Mouse (Mus musculus): Measurements from ENCODE around the gene Gm42906.

DNA sequence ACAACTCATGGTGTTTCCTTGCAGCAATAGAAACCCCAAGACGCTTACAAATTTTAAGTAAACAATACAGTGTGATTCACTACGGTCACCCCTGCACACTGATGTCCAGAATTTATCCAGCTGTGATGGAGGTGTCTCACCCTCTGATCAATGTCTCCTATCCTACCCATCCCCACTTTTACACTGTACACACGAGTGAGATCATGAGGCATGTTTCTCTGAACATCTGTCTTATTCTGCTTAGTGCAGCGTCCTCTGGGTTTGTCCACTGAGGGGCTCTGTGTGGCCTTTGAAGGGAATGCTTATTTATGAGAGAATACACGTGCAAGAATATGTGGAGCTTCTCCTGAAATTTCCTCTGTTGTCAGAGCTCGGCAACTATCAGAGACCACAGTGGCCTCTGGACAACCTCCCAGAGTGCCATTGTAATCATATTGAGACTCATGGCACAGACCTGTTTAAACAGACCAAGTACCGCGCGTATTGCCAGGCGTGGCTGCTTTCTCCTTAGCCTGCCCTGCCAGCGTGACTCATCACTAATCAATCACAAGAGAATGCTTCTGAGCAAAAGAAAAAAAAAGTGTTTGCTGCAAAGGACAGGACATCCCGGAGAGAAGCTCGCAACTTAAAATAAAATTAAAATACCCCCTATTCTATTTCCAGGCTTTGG is 231.2 kb downstream of the Gm42906 start:
- TF ChIP-seq POLR2A (IDR thresholded peaks at IDR 0.05; ENCODE audit: insufficient read depth, low read length) = no peak
- no peak for TF ChIP-seq CTCF (IDR thresholded peaks at IDR 0.05; ENCODE audit: low read depth, low read length)
